ENCODE assay signal across 33 mouse cellular contexts in genomic region chr11:62691592-62691991, GRCm38 (mm10).
"Had no signal": no experiment of that assay in that cellular context is flagged by ENCODE, and none has a peak within 500 bp of the region (broad histone marks: within the 10 kb centered on the region; RNA-seq: fewer than 3 reads in every experiment).

No protein-coding gene starts in this region.

- H3K27me3 ChIP-seq: heart, embryonic 12.5 days; heart, embryonic 13.5 days; heart, embryonic 15.5 days; hindbrain, embryonic 12.5 days; hindbrain, embryonic 13.5 days; hindbrain, embryonic 15.5 days; kidney, embryonic 15.5 days had no signal

- H3K27ac ChIP-seq: heart, embryonic 10.5 days; heart, embryonic 13.5 days; heart, embryonic 15.5 days; hindbrain, embryonic 10.5 days; hindbrain, embryonic 12.5 days; hindbrain, embryonic 13.5 days; hindbrain, embryonic 14.5 days; hindbrain, embryonic 15.5 days; hindbrain, postnatal 0 days; kidney, embryonic 15.5 days; kidney, postnatal 0 days; layer of hippocampus, adult 2 months; left cerebral cortex, adult 2 months had no signal

- H3K9me3 ChIP-seq: heart, embryonic 10.5 days; heart, embryonic 12.5 days; heart, embryonic 15.5 days; hindbrain, embryonic 10.5 days; hindbrain, embryonic 12.5 days; hindbrain, embryonic 13.5 days; hindbrain, embryonic 15.5 days; kidney, embryonic 15.5 days had no signal

- H3K36me3 ChIP-seq: heart, embryonic 10.5 days; heart, embryonic 12.5 days; heart, embryonic 13.5 days; heart, embryonic 15.5 days; hindbrain, embryonic 10.5 days; hindbrain, embryonic 12.5 days; hindbrain, embryonic 13.5 days; hindbrain, embryonic 15.5 days; kidney, embryonic 15.5 days had no signal

- ATAC-seq: hindbrain, embryonic 16.5 days; hindbrain, postnatal 0 days; inflammation-experienced regulatory T-cells, adult 6 months had no signal

- H3K4me2 ChIP-seq: heart, embryonic 11.5 days; heart, embryonic 12.5 days; heart, embryonic 13.5 days; heart, embryonic 15.5 days; hindbrain, embryonic 12.5 days; hindbrain, embryonic 13.5 days; hindbrain, embryonic 14.5 days; hindbrain, embryonic 15.5 days; kidney, embryonic 15.5 days had no signal

- DNase-seq: heart, postnatal 10 days; heart, postnatal 14 days; heart, postnatal 36 days; heart, postnatal 4 days; kidney, adult 11 months; kidney, adult 18-20 months; kidney, adult 2 months; kidney, adult 8-10 months; kidney, adult 9 months; kidney, postnatal 10 days; kidney, postnatal 14 days; kidney, postnatal 25 days; kidney, postnatal 36 days; kidney, postnatal 4 days; layer of hippocampus, adult 9-11 months; layer of hippocampus, postnatal 36 days had no signal

- H3K9ac ChIP-seq: heart, embryonic 12.5 days; heart, embryonic 13.5 days; heart, embryonic 15.5 days; hindbrain, embryonic 12.5 days; hindbrain, embryonic 13.5 days; hindbrain, embryonic 14.5 days; hindbrain, embryonic 15.5 days; kidney, embryonic 15.5 days had no signal

- H3K4me1 ChIP-seq: heart, embryonic 10.5 days; heart, embryonic 12.5 days; heart, embryonic 13.5 days; heart, embryonic 15.5 days; hindbrain, embryonic 10.5 days; hindbrain, embryonic 12.5 days; hindbrain, embryonic 13.5 days; hindbrain, embryonic 15.5 days; kidney, embryonic 15.5 days had no signal

- H3K4me3 ChIP-seq: heart, embryonic 10.5 days; heart, embryonic 12.5 days; heart, embryonic 13.5 days; heart, embryonic 15.5 days; hindbrain, embryonic 10.5 days; hindbrain, embryonic 12.5 days; hindbrain, embryonic 13.5 days; hindbrain, embryonic 15.5 days; kidney, embryonic 15.5 days; layer of hippocampus, adult 2 months; left cerebral cortex, adult 2 months had no signal
